In genomic region chr1:64853244-64853643, GRCm38 (mm10) we compare ENCODE assay signal across 16 mouse cellular contexts.
A peak's percentile ranks its signal among the peaks of the same experiment; 100 is the strongest.
DNase-seq lines count a peak whose midpoint lies in the region; ATAC-seq lines count a peak whose summit lies in the region.
"Had no signal": no experiment of that assay in that cellular context is flagged by ENCODE, and none has a peak within 500 bp of the region (broad histone marks: within the 10 kb centered on the region; RNA-seq: fewer than 3 reads in every experiment).

No protein-coding gene starts in this region.

- H3K27me3 ChIP-seq in heart, embryonic 13.5 days (replicated peaks) = no peaks in the 10 kb centered on the region
- no peaks in the 10 kb centered on the region for H3K27me3 ChIP-seq in heart, embryonic 11.5 days (ENCODE audit: control insufficient read depth, insufficient read depth, low read length)
- no peaks in the 10 kb centered on the region for H3K27me3 ChIP-seq in midbrain, embryonic 11.5 days (ENCODE audit: control insufficient read depth, insufficient read depth, low read length)
- H3K27me3 ChIP-seq in midbrain, embryonic 13.5 days = no peaks in the 10 kb centered on the region
- no peaks in the 10 kb centered on the region for H3K27me3 ChIP-seq in forebrain, embryonic 13.5 days
- H3K27me3 ChIP-seq: embryonic facial prominence, embryonic 12.5 days; heart, embryonic 15.5 days; intestine, embryonic 15.5 days had no signal

- 80% methylated on average over 2 of the region's 2 CpGs for WGBS in heart, embryonic 13.5 days
- 77% methylated on average over 2 of the region's 2 CpGs for WGBS in heart, embryonic 11.5 days (ENCODE audit: insufficient replicate concordance)
- 71% methylated on average over 2 of the region's 2 CpGs for WGBS in midbrain, embryonic 11.5 days
- WGBS in midbrain, embryonic 13.5 days = 64% methylated on average over 2 of the region's 2 CpGs
- WGBS in forebrain, embryonic 13.5 days = 40% methylated on average over 2 of the region's 2 CpGs

- H3K36me3 ChIP-seq in heart, embryonic 13.5 days = no peaks in the 10 kb centered on the region
- H3K36me3 ChIP-seq in heart, embryonic 11.5 days (ENCODE audit: control insufficient read depth, insufficient read depth, low read length) = no peaks in the 10 kb centered on the region
- H3K36me3 ChIP-seq in midbrain, embryonic 11.5 days (ENCODE audit: control insufficient read depth, insufficient read depth, low read length) = no peaks in the 10 kb centered on the region
- H3K36me3 ChIP-seq in midbrain, embryonic 13.5 days = no peaks in the 10 kb centered on the region
- H3K36me3 ChIP-seq in forebrain, embryonic 13.5 days (ENCODE audit: poor library complexity, severe bottlenecking) = no peaks in the 10 kb centered on the region
- H3K36me3 ChIP-seq: embryonic facial prominence, embryonic 12.5 days; heart, embryonic 15.5 days; intestine, embryonic 15.5 days had no signal

- H3K4me3 ChIP-seq in heart, embryonic 13.5 days = no peak overlapping the region
- H3K4me3 ChIP-seq in heart, embryonic 11.5 days (ENCODE audit: low read depth, low read length) = no peak overlapping the region
- no peak overlapping the region for H3K4me3 ChIP-seq in midbrain, embryonic 11.5 days (ENCODE audit: low read depth, low read length)
- no peak overlapping the region for H3K4me3 ChIP-seq in midbrain, embryonic 13.5 days (replicated peaks)
- no peak overlapping the region for H3K4me3 ChIP-seq in forebrain, embryonic 13.5 days
- H3K4me3 ChIP-seq: embryonic facial prominence, embryonic 12.5 days; heart, embryonic 15.5 days; intestine, embryonic 15.5 days had no signal

- no peak overlapping the region for H3K4me2 ChIP-seq in heart, embryonic 13.5 days
- H3K4me2 ChIP-seq in heart, embryonic 11.5 days = no peak overlapping the region
- no peak overlapping the region for H3K4me2 ChIP-seq in midbrain, embryonic 11.5 days
- no peak overlapping the region for H3K4me2 ChIP-seq in midbrain, embryonic 13.5 days (replicated peaks)
- no peak overlapping the region for H3K4me2 ChIP-seq in forebrain, embryonic 13.5 days
- H3K4me2 ChIP-seq: embryonic facial prominence, embryonic 12.5 days; heart, embryonic 15.5 days; hindbrain, embryonic 14.5 days; intestine, embryonic 15.5 days had no signal

- 0 out of 2 replicates have a peak overlapping the region, but pooled peaks have one; percentile 32 for H3K27ac ChIP-seq in heart, embryonic 13.5 days (replicated peaks)
- H3K27ac ChIP-seq in heart, embryonic 11.5 days (ENCODE audit: low read depth, low read length) = no peak overlapping the region
- H3K27ac ChIP-seq in midbrain, embryonic 11.5 days (ENCODE audit: low read depth, low read length) = no peak overlapping the region
- no peak overlapping the region for H3K27ac ChIP-seq in midbrain, embryonic 13.5 days
- H3K27ac ChIP-seq in forebrain, embryonic 13.5 days = peak overlapping the region; percentile 37
- H3K27ac ChIP-seq: embryonic facial prominence, embryonic 12.5 days; heart, embryonic 15.5 days; hindbrain, embryonic 14.5 days; intestine, embryonic 15.5 days had no signal

- DNase-seq in midbrain, embryonic 11.5 days (ENCODE audit: low spot score, missing footprints) = no peak
- DNase-seq in frontal cortex, postnatal 25 days (ENCODE audit: low spot score in 2 of 2) = no peak
- DNase-seq in left cerebral cortex, adult 18-20 months (ENCODE audit: low spot score in 2 of 2) = no peak
- DNase-seq: cerebellum, adult 2 months; cerebellum, postnatal 10 days; gastrocnemius, postnatal 10 days; heart, postnatal 14 days; kidney, adult 18-20 months had no signal

- peaks cover 39% of the 10 kb centered on the region for H3K4me1 ChIP-seq in heart, embryonic 13.5 days
- peaks cover 3% of the 10 kb centered on the region; the same call in 1 of the 2 replicates for H3K4me1 ChIP-seq in heart, embryonic 11.5 days (ENCODE audit: control insufficient read depth, insufficient read depth, low read length)
- peaks cover 29% of the 10 kb centered on the region for H3K4me1 ChIP-seq in midbrain, embryonic 11.5 days (ENCODE audit: control insufficient read depth, insufficient read depth, low read length)
- peaks cover 41% of the 10 kb centered on the region for H3K4me1 ChIP-seq in midbrain, embryonic 13.5 days (replicated peaks)
- peaks cover 48% of the 10 kb centered on the region for H3K4me1 ChIP-seq in forebrain, embryonic 13.5 days

- no peak overlapping the region for H3K9ac ChIP-seq in heart, embryonic 13.5 days
- no peak overlapping the region for H3K9ac ChIP-seq in heart, embryonic 11.5 days (ENCODE audit: low read depth, low read length)
- 0 out of 2 replicates have a peak overlapping the region, but pooled peaks have one; percentile 35 for H3K9ac ChIP-seq in midbrain, embryonic 11.5 days (ENCODE audit: low read length)
- H3K9ac ChIP-seq in midbrain, embryonic 13.5 days (replicated peaks) = no peak overlapping the region
- H3K9ac ChIP-seq in forebrain, embryonic 13.5 days = no peak overlapping the region
- H3K9ac ChIP-seq: embryonic facial prominence, embryonic 12.5 days; heart, embryonic 15.5 days; hindbrain, embryonic 14.5 days; intestine, embryonic 15.5 days had no signal

- no peak for ATAC-seq in heart, embryonic 13.5 days (ENCODE audit: extremely low read depth, insufficient number of reproducible peaks, low FRiP score, low TSS enrichment)
- ATAC-seq in heart, embryonic 11.5 days (replicated peaks; ENCODE audit: insufficient number of reproducible peaks, low FRiP score, low TSS enrichment) = no peak
- peak; percentile 43; the same call in 1 of the 2 replicates for ATAC-seq in midbrain, embryonic 11.5 days (ENCODE audit: low FRiP score)
- ATAC-seq in midbrain, embryonic 13.5 days = no peak
- peak; percentile 54 for ATAC-seq in forebrain, embryonic 13.5 days
- ATAC-seq: intestine, embryonic 15.5 days had no signal

- no peaks in the 10 kb centered on the region for H3K9me3 ChIP-seq in heart, embryonic 13.5 days
- H3K9me3 ChIP-seq in heart, embryonic 11.5 days (replicated peaks; ENCODE audit: control insufficient read depth, low read length) = no peaks in the 10 kb centered on the region
- no peaks in the 10 kb centered on the region for H3K9me3 ChIP-seq in midbrain, embryonic 11.5 days (ENCODE audit: control insufficient read depth, low read length)
- no peaks in the 10 kb centered on the region for H3K9me3 ChIP-seq in midbrain, embryonic 13.5 days
- no peaks in the 10 kb centered on the region for H3K9me3 ChIP-seq in forebrain, embryonic 13.5 days (replicated peaks)
- H3K9me3 ChIP-seq: embryonic facial prominence, embryonic 12.5 days; heart, embryonic 15.5 days; intestine, embryonic 15.5 days had no signal

Comparison
In these comparisons a context has a peak if more than half of its experiments do, and no peak if none do; other contexts are left out.
1. ATAC-seq: peak in midbrain, embryonic 11.5 days (single experiment) and forebrain, embryonic 13.5 days (single experiment); none in heart, embryonic 13.5 days (single experiment), heart, embryonic 11.5 days (single experiment) and midbrain, embryonic 13.5 days (single experiment).
2. H3K27ac ChIP-seq: peak in heart, embryonic 13.5 days (single experiment) and forebrain, embryonic 13.5 days (single experiment); none in heart, embryonic 11.5 days (single experiment), midbrain, embryonic 11.5 days (single experiment) and midbrain, embryonic 13.5 days (single experiment).